Mouse (Mus musculus) heart, adult 2 months (tissue): ENCODE data around the gene Phf7.

ENCODE experiments used
- CTCF ChIP-seq: fragments of 200-600 bp; IDR thresholded peaks from 2 replicates; pipeline ENCODE4 v1.8.1; 2022; ENCODE audit warnings: antibody characterized with exemption, mild to moderate bottlenecking, moderate library complexity
- POLR2A ChIP-seq: fragments of 200-500 bp; IDR thresholded peaks from 2 replicates; pipeline ENCODE4 v1.6.1; 2011; ENCODE audit warnings: mild to moderate bottlenecking, low read depth, low read length, control low read depth; ENCODE audit not compliant: insufficient read depth

DNA sequence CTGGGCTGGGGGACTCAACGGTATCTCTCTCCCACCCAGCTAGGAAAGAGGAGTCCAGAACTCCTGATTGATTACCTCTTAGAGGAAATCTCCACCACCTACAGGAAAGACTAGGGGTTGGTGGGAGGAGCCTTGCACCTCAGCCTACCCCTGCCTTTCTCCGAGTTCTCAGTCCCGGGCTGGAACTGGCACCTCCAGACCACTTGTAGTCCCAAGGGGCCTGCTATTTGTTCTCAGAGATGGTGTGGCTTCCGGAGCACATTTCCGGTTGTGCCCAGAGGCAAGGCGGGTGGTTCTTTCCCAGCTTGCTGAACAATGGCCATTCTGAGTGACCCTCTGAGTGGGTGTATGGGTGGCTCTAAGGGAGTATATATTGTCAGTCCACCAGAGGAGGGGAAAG lies 22.9 kb downstream of the Phf7 start:
- TF ChIP-seq CTCF = no peak
- TF ChIP-seq POLR2A = no peak
